Mouse (Mus musculus): ENCODE measurements around the gene Lrch3. TPM values are rescaled to one million over a fixed set of nuclear protein-coding genes. Genes with fewer than 3 reads are reported as not detected.
A peak's percentile ranks its signal among the peaks of the same experiment; 100 is the strongest.
"Not testable (repeated sequence)": the region's sequence is repeated elsewhere in the genome, so short reads cannot be mapped to it uniquely, and the experiment has no call there.

Lrch3 gene
- polyA plus RNA-seq, 1 experiment from 2014 or later: 24.3 TPM

- no peak for ATAC-seq
- no peak overlapping the region for H3K27ac ChIP-seq (ENCODE audit: low read depth, low read length)
- no peaks in the 10 kb centered on the region for H3K27me3 ChIP-seq (replicated peaks; ENCODE audit: control insufficient read depth, insufficient read depth, low read length)
- no peak overlapping the region for H3K4me2 ChIP-seq (ENCODE audit: low read length)
- no peak for DNase-seq (ENCODE audit: low spot score)
- peaks cover 61% of the 10 kb centered on the region for H3K36me3 ChIP-seq (ENCODE audit: control insufficient read depth, insufficient read depth, low read length)
- 62% methylated on average over 3 of the region's 3 CpGs for WGBS
- H3K4me3 ChIP-seq (ENCODE audit: low read depth, low read length): no peak overlapping the region
- H3K9me3 ChIP-seq (replicated peaks; ENCODE audit: control insufficient read depth, low read length): no peaks in the 10 kb centered on the region
- no peaks in the 10 kb centered on the region for H3K4me1 ChIP-seq (ENCODE audit: control insufficient read depth, insufficient read depth, low read length)
- no peak overlapping the region for H3K9ac ChIP-seq (ENCODE audit: low read length)
Measured at GRCm38 (mm10) chr16:32902051-32902428, 11.9 kb upstream of the Lrch3 start.

- Histone ChIP-seq H3K4me2 (ENCODE audit: low read length) (no peak overlapping the region), H3K4me1 (ENCODE audit: control insufficient read depth, insufficient read depth, low read length) (no peaks in the 10 kb centered on the region), H3K9me3 (replicated peaks; ENCODE audit: control insufficient read depth, low read length) (no peaks in the 10 kb centered on the region), H3K27me3 (replicated peaks; ENCODE audit: control insufficient read depth, insufficient read depth, low read length) (no peaks in the 10 kb centered on the region), H3K27ac (ENCODE audit: low read depth, low read length) (no peak overlapping the region), H3K4me3 (ENCODE audit: low read depth, low read length) (no peak overlapping the region), H3K9ac (ENCODE audit: low read length) (no peak overlapping the region), H3K36me3 (ENCODE audit: control insufficient read depth, insufficient read depth, low read length) (peaks cover 33% of the 10 kb centered on the region)
- DNase-seq (ENCODE audit: low spot score) (no peak), ATAC-seq (no peak)
- WGBS: 89% methylated on average over 2 of the region's 2 CpGs
Measured at GRCm38 (mm10) chr16:32906186-32906585, 7.7 kb upstream of the Lrch3 start.

GRCm38 (mm10) chr16:32906727-32907126 lies 7.2 kb upstream of the Lrch3 start:
- no peaks in the 10 kb centered on the region for H3K9me3 ChIP-seq (replicated peaks; ENCODE audit: control insufficient read depth, low read length)
- no peak for ATAC-seq
- no peak overlapping the region for H3K4me3 ChIP-seq (ENCODE audit: low read depth, low read length)
- H3K36me3 ChIP-seq (ENCODE audit: control insufficient read depth, insufficient read depth, low read length): peaks cover 30% of the 10 kb centered on the region
- WGBS: 93% methylated on average over 8 of the region's 8 CpGs
- DNase-seq (ENCODE audit: low spot score): no peak
- no peak overlapping the region for H3K27ac ChIP-seq (ENCODE audit: low read depth, low read length)
- no peak overlapping the region for H3K9ac ChIP-seq (ENCODE audit: low read length)
- H3K27me3 ChIP-seq (replicated peaks; ENCODE audit: control insufficient read depth, insufficient read depth, low read length): no peaks in the 10 kb centered on the region
- H3K4me1 ChIP-seq (ENCODE audit: control insufficient read depth, insufficient read depth, low read length): no peaks in the 10 kb centered on the region
- no peak overlapping the region for H3K4me2 ChIP-seq (ENCODE audit: low read length)

- peak overlapping the region; percentile 98; the same call in 1 of the 2 replicates for H3K4me3 ChIP-seq (ENCODE audit: low read depth, low read length)
Measured at GRCm38 (mm10) chr16:32913212-32913611, 688 bp upstream of the Lrch3 start.

GRCm38 (mm10) chr16:32915292-32916068 lies 1.6 kb downstream of the Lrch3 start:
- Histone ChIP-seq H3K27ac (ENCODE audit: low read depth, low read length) (no peak overlapping the region), H3K9me3 (replicated peaks; ENCODE audit: control insufficient read depth, low read length) (no peaks in the 10 kb centered on the region), H3K27me3 (replicated peaks; ENCODE audit: control insufficient read depth, insufficient read depth, low read length) (no peaks in the 10 kb centered on the region), H3K9ac (ENCODE audit: low read length) (no peak overlapping the region), H3K4me1 (ENCODE audit: control insufficient read depth, insufficient read depth, low read length) (no peaks in the 10 kb centered on the region), H3K4me3 (ENCODE audit: low read depth, low read length) (peak overlapping the region; percentile 98), H3K4me2 (ENCODE audit: low read length) (peak overlapping the region; percentile 74), H3K36me3 (ENCODE audit: control insufficient read depth, insufficient read depth, low read length) (no peaks in the 10 kb centered on the region)
- WGBS: 74% methylated on average over 9 of the region's 9 CpGs
- ATAC-seq (no peak), DNase-seq (ENCODE audit: low spot score) (no peak)

More at GRCm38 (mm10) chr16:32913212-32913611, 688 bp upstream of the Lrch3 start:
- no peaks in the 10 kb centered on the region for H3K36me3 ChIP-seq (ENCODE audit: control insufficient read depth, insufficient read depth, low read length)
- DNase-seq (ENCODE audit: low spot score): no peak
- no peaks in the 10 kb centered on the region for H3K9me3 ChIP-seq (replicated peaks; ENCODE audit: control insufficient read depth, low read length)
- H3K9ac ChIP-seq (ENCODE audit: low read length): no peak overlapping the region
- H3K4me2 ChIP-seq (ENCODE audit: low read length): peak overlapping the region; percentile 66
- no peaks in the 10 kb centered on the region for H3K27me3 ChIP-seq (replicated peaks; ENCODE audit: control insufficient read depth, insufficient read depth, low read length)
- ATAC-seq: no peak
- no peak overlapping the region for H3K27ac ChIP-seq (ENCODE audit: low read depth, low read length)
- H3K4me1 ChIP-seq (ENCODE audit: control insufficient read depth, insufficient read depth, low read length): no peaks in the 10 kb centered on the region
- WGBS: 71% methylated on average over 7 of the region's 7 CpGs

- not testable (repeated sequence) for H3K9me3 ChIP-seq (replicated peaks; ENCODE audit: control insufficient read depth, low read length); H3K4me1 ChIP-seq (ENCODE audit: control insufficient read depth, insufficient read depth, low read length); H3K27ac ChIP-seq (ENCODE audit: low read depth, low read length); H3K9ac ChIP-seq (ENCODE audit: low read length); DNase-seq (ENCODE audit: low spot score); H3K36me3 ChIP-seq (ENCODE audit: control insufficient read depth, insufficient read depth, low read length); ATAC-seq; H3K4me3 ChIP-seq (ENCODE audit: low read depth, low read length); H3K27me3 ChIP-seq (replicated peaks; ENCODE audit: control insufficient read depth, insufficient read depth, low read length); H3K4me2 ChIP-seq (ENCODE audit: low read length)
- WGBS: 91% methylated on average over 9 of the region's 9 CpGs
Measured at GRCm38 (mm10) chr16:32926629-32927028, 12.7 kb downstream of the Lrch3 start.

GRCm38 (mm10) chr16:32927044-32927443 lies 13.1 kb downstream of the Lrch3 start:
- Histone ChIP-seq H3K36me3 (ENCODE audit: control insufficient read depth, insufficient read depth, low read length) (0 out of 2 replicates have a peak, but pooled peaks cover 4% of the 10 kb centered on the region), H3K9ac (ENCODE audit: low read length) (no peak overlapping the region), H3K27me3 (replicated peaks; ENCODE audit: control insufficient read depth, insufficient read depth, low read length) (no peaks in the 10 kb centered on the region), H3K9me3 (replicated peaks; ENCODE audit: control insufficient read depth, low read length) (no peaks in the 10 kb centered on the region), H3K4me2 (ENCODE audit: low read length) (no peak overlapping the region), H3K4me1 (ENCODE audit: control insufficient read depth, insufficient read depth, low read length) (no peaks in the 10 kb centered on the region), H3K27ac (ENCODE audit: low read depth, low read length) (no peak overlapping the region), H3K4me3 (ENCODE audit: low read depth, low read length) (no peak overlapping the region)
- 90% methylated on average over 8 of the region's 8 CpGs for WGBS
- ATAC-seq (no peak), DNase-seq (ENCODE audit: low spot score) (no peak)

- Histone ChIP-seq H3K4me1 (ENCODE audit: control insufficient read depth, insufficient read depth, low read length) (no peaks in the 10 kb centered on the region), H3K27me3 (replicated peaks; ENCODE audit: control insufficient read depth, insufficient read depth, low read length) (no peaks in the 10 kb centered on the region), H3K4me3 (ENCODE audit: low read depth, low read length) (no peak overlapping the region), H3K9ac (ENCODE audit: low read length) (no peak overlapping the region), H3K4me2 (ENCODE audit: low read length) (no peak overlapping the region), H3K27ac (ENCODE audit: low read depth, low read length) (no peak overlapping the region), H3K9me3 (replicated peaks; ENCODE audit: control insufficient read depth, low read length) (no peaks in the 10 kb centered on the region), H3K36me3 (ENCODE audit: control insufficient read depth, insufficient read depth, low read length) (0 out of 2 replicates have a peak, but pooled peaks cover 4% of the 10 kb centered on the region)
- WGBS: 12% methylated on average over 2 of the region's 2 CpGs
- DNase-seq (ENCODE audit: low spot score): no peak
- no peak for ATAC-seq
Measured at GRCm38 (mm10) chr16:32929918-32930317, 16.0 kb downstream of the Lrch3 start.

- ATAC-seq (no peak), DNase-seq (ENCODE audit: low spot score) (no peak)
- H3K9me3 ChIP-seq (replicated peaks; ENCODE audit: control insufficient read depth, low read length): no peaks in the 10 kb centered on the region
- H3K27me3 ChIP-seq (replicated peaks; ENCODE audit: control insufficient read depth, insufficient read depth, low read length): no peaks in the 10 kb centered on the region
- H3K4me3 ChIP-seq (ENCODE audit: low read depth, low read length): no peak overlapping the region
- H3K36me3 ChIP-seq (ENCODE audit: control insufficient read depth, insufficient read depth, low read length): no peaks in the 10 kb centered on the region
- WGBS: 75% methylated on average over 2 of the region's 2 CpGs
- no peak overlapping the region for H3K4me2 ChIP-seq (ENCODE audit: low read length)
- H3K9ac ChIP-seq (ENCODE audit: low read length): no peak overlapping the region
- H3K27ac ChIP-seq (ENCODE audit: low read depth, low read length): no peak overlapping the region
- peaks cover 5% of the 10 kb centered on the region; the same call in 1 of the 2 replicates for H3K4me1 ChIP-seq (ENCODE audit: control insufficient read depth, insufficient read depth, low read length)
Measured at GRCm38 (mm10) chr16:32934470-32934869, 20.6 kb downstream of the Lrch3 start.
